Mouse (Mus musculus): Measurements from ENCODE around the gene Hoxb7.

DNA sequence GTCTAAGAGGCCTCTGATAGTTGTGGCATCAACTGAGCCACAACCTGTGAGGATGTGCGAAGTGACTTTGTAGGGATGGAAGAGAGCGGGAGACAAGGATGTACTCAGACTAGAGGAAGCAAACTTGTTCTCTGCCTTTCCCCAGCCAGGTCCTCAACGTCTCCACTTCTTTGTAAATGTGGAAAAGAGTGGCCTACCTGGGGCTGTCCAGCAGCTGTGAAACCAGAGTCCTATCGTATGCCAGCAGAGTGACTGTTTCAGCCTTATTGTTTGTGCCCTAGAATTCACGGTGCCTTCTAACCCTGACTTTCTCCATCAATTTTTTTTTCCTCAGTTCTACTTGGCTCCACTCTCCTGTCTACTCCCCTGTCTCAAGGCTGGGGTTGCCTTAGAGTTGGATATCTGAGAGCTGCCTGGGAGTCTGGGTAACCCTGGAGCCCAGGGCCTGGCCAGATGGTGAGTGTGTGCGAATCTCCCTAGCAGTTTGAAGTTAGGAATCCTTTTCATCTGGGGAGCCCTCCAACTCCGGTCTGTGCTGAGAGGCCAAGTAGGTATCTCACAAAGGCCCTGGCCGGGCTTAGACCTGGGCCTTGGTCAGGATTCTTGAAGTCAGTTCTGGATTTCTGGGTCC lies 21.9 kb upstream of the Hoxb7 start:
- TF ChIP-seq HCFC1 (IDR thresholded peaks at IDR 0.05; ENCODE audit: borderline replicate concordance, insufficient read depth, low read length) (no peak), MAFK (IDR thresholded peaks at IDR 0.05; ENCODE audit: insufficient read depth, low read depth, low read length) (no peak), CHD2 (IDR thresholded peaks at IDR 0.05; ENCODE audit: low read depth, low read length) (no peak), ZNF384 (IDR thresholded peaks at IDR 0.05; ENCODE audit: low read depth, low read length) (no peak), ZC3H11A (IDR thresholded peaks at IDR 0.05; ENCODE audit: borderline replicate concordance, low read depth, low read length) (no peak)
